Mouse (Mus musculus) bone marrow, adult 2 months (tissue): ENCODE data around the gene Gpr6. TPM values are rescaled to one million over a fixed set of nuclear protein-coding genes. Genes with fewer than 3 reads are reported as not detected.
A peak's percentile ranks its signal among the peaks of the same experiment; 100 is the strongest.

Experiments used
- H3K27ac ChIP-seq: fragments of 200-500 bp; 2 replicates; pipeline ENCODE4 v1.5.1; 2012; ENCODE audit warnings: low read depth, mild to moderate bottlenecking, control low read depth, inconsistent platforms, low read length; ENCODE audit not compliant: control insufficient read depth, poor library complexity, insufficient read depth
- H3K4me1 ChIP-seq: fragments of 200-500 bp; 2 replicates; pipeline ENCODE4 v1.6.1; 2011; ENCODE audit warnings: low read length; ENCODE audit not compliant: control insufficient read depth, insufficient read depth
- H3K4me3 ChIP-seq: fragments of 200-500 bp; replicated peaks from 2 replicates; pipeline ENCODE3; 2011; ENCODE audit warnings: mild to moderate bottlenecking, low read depth, low read length, control low read depth; ENCODE audit not compliant: control insufficient read depth
- CTCF ChIP-seq: fragments of 200-500 bp; IDR thresholded peaks from 2 replicates; pipeline ENCODE4 v1.5.1; 2011; ENCODE audit warnings: low read length, control low read depth; ENCODE audit not compliant: control insufficient read depth, insufficient read depth
- POLR2A ChIP-seq: fragments of 200-500 bp; IDR thresholded peaks from 2 replicates; pipeline ENCODE4 v1.6.1; 2011; ENCODE audit warnings: low read depth, mild to moderate bottlenecking, control low read depth, low read length, borderline replicate concordance; ENCODE audit not compliant: control insufficient read depth
- WGBS: fragments of 180-500 bp; shearing (Covaris S2); methylation state at CpG from one replicate; pipeline ENCODE4 v1.1.7; 2018; 5-methylcytosine and 5-hydroxymethylcytosine counted together
- polyA plus RNA-seq: library from polyadenylated mRNA; stranded (reverse); fragments of >200 nt; gene quantifications from 2 replicates; pipeline ENCODE4 v1.2.4, GENCODE M21; 2011; ENCODE audit warnings: low replicate concordance; ENCODE audit not compliant: missing spikeins, insufficient read depth, insufficient read length

Gpr6 gene
- not detected in 2 replicates for polyA plus RNA-seq

DNA sequence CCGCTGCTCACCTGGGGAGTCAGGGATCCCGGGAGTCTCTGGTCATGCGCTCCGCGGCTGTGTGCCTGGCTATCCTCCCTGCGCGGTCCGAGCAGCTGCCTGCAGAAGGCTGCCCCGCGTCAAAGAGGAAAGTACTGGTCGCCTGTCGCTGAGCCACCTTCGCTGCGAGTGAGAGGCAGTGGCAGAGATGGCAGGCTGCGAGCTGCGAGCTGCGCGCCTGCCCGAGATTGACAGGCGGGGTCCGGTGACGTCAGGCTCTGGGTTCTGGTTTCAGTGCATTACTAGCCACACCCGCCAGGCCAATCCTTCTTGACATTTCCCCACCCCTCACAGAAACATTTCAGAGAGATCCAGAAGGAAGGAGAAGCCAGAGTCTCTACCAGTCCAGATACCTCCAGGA, at the start of gene Gpr6:
TSS of gene Gpr6 (minus strand) at position 170 of the 400 bp plus-strand sequence.
- H3K4me1 ChIP-seq, result no peaks in the 10 kb centered on the region
- WGBS, result 12% methylated on average over 23 of the region's 23 CpGs
- TF ChIP-seq POLR2A, result no peak
- TF ChIP-seq CTCF, result no peak
- no peak within 1 kb of the TSS; the same call in 1 of the 2 replicates for H3K27ac ChIP-seq
- no peak within 1 kb of the TSS for H3K4me3 ChIP-seq

DNA sequence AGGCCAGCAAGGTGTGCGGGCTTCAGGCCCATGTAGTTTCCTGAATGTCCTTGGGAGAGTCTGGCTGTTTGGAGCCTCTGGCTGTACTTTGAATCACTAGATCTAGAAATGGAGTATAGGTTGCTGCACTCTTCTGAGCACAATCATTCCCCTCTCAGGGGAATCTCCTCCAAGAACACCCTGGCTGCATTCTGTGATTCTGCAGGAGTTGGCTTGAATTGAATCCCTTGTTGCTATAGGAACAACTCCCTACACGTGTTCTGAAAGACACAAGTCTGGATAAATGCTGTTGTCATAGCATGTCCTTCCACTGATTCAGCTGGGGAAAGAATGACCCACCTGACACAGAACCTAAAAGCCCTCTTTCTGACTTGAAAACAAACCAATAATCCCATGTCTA, 28.0 kb upstream of the Gpr6 start:
- Histone ChIP-seq H3K4me3 (no peak overlapping the region), H3K4me1 (no peaks in the 10 kb centered on the region), H3K27ac (no peak overlapping the region)
- TF ChIP-seq CTCF, result no peak
- no peak for TF ChIP-seq POLR2A
- WGBS, result 68% methylated on average over 2 of the region's 2 CpGs

DNA sequence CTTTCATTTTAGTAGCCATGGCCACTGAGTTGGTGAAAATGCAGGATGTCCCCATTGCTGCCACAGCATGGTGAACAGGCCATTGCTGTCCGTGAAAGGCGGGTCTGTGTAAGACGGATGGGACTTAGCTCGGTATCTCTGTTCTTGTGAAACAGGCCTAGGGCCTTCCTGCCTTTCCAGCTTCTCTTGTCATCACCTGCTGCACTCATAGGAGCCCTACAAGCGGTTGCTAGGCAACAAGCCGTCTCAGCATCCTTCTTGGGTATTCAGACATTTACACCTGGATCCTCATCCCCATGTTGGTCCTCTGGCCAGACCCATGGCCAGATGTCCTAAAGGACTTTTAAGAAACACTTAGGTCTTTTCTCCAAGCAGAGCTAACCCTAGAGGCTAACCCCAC, 26.1 kb upstream of the Gpr6 start:
- Histone ChIP-seq H3K4me3 (no peak overlapping the region), H3K4me1 (no peaks in the 10 kb centered on the region), H3K27ac (no peak overlapping the region)
- 81% methylated on average over 6 of the region's 6 CpGs for WGBS
- TF ChIP-seq POLR2A (no peak), CTCF (no peak)

DNA sequence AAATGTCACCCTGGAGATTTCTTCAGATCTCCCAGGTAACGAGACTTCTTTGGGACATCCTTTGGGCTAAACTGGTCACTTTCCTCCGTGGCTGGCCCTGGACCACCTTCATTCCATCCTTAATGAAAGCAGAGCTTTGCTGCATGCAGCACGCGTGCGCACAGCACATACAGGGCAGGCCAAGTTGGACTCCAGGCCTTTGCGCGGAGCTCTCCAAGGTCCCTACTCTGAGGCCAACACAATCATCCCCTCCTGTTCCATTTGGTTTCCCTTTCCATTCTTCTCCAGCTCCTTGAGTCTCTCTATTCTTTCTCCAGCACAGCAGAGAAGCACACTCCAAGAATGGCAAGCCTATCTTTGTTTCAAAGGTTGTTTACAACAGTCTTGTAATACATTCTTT, 16.8 kb upstream of the Gpr6 start:
- H3K4me3 ChIP-seq, result no peak overlapping the region
- TF ChIP-seq CTCF (no peak), POLR2A (no peak)
- 67% methylated on average over 7 of the region's 7 CpGs for WGBS

DNA sequence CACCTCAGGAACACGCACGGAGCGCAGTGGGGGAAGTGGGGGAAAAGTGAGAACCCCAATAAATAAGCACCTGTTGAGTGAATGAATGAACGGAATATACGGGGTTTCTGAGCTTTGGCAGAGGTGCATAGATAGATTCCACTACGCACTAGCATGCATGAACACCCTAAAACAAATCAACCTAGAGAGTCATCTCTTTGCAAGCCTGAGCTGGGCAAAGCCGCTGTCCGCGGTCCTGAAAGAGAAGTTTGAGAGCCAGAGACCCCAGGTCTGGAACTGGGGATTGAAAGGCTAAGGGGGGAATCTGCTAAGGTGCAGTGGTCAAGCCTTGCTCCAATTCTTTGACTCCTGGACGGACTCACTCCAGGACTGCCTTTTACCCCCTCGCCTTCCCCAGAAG, 389 bp downstream of the Gpr6 start:
- TF ChIP-seq POLR2A (no peak), CTCF (no peak)
- Histone ChIP-seq H3K27ac (no peak overlapping the region), H3K4me1 (no peaks in the 10 kb centered on the region), H3K4me3 (no peak overlapping the region)
- WGBS, result 7% methylated on average over 11 of the region's 11 CpGs

More for the DNA sequence above, 16.8 kb upstream of the Gpr6 start:
- H3K27ac ChIP-seq, result no peak overlapping the region
- H3K4me1 ChIP-seq, result no peaks in the 10 kb centered on the region

DNA sequence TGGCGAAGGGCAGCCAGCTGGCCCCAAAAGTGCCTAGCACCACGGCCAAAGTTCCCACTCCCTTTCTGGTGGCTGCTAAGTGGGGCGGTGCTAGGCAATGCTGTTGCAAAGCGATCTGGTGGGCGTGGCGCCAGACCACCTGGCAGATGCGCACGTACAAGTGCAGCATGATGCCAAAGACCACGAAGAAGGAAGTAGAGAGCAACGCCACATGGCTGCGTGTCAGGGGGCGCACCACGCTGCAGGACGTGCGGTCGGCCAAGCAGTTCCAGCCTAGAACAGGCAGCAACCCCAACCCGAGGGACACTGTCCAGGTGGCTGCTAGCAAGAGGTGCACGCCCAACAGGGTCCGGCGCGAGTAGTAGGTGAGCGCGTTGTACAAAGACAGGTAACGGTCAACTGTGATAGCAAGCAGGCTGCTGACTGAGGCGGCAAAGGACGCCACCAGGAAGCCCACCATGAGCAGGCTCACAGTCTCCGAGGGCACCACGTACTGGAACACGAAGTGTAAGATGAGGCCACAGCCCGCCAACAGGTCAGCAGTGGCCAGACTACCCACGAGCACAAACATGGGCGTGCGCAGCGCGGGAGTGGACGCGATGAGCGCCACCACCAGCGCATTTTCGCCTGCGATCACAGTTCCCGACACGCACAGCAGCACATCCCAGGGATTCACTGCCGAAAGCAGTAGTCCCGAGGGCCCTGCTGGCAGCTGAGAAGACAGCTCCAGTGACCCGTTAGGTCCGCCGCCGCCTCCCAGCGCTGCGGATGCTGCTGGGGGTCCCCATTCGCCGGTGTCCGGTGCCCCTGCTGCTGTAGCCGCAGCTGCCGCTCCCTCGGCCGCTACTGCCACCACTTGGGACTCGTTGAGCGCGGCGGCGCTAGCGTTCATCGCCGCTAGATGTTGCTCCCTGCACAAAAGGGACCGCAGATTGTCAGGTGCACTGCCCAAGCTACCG, 1.1 kb downstream of the Gpr6 start:
- no peak overlapping the region for H3K4me3 ChIP-seq
- H3K27ac ChIP-seq, result peak overlapping the region; percentile 4; the same call in 1 of the 2 replicates
- WGBS, result 9% methylated on average over 68 of the region's 68 CpGs
- TF ChIP-seq POLR2A (no peak), CTCF (no peak)
- H3K4me1 ChIP-seq, result no peaks in the 10 kb centered on the region

DNA sequence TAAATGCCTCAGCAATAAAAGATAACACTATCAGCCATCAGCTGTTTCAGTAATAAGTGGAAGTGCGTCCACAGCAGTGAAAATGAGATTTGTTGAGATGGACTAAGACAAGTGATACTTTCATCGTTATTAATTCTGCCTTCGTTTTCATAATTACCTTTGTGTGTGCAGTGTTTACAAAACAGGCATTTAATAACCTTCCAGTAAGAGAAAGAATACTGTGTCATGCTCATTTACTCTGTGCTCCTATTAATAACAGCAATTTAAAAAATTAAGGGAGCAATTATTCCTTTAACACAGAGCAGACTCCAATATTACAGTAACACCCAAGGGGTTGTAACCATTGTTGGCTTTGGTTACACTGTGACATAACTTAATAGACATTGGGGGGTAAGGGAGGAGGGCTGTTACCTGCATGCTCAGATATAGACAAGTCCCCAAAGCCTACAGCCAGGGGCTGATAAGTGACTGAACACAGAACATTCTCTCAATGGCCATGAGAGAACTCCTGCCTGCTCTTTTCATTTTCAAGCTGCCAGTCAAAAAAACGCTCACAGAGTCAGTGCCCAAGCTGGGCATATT, 11.7 kb downstream of the Gpr6 start:
- 77% methylated on average over 4 of the region's 4 CpGs for WGBS
- no peaks in the 10 kb centered on the region for H3K4me1 ChIP-seq
- H3K4me3 ChIP-seq, result no peak overlapping the region
- no peak for TF ChIP-seq POLR2A
- no peak for TF ChIP-seq CTCF
- no peak overlapping the region for H3K27ac ChIP-seq

DNA sequence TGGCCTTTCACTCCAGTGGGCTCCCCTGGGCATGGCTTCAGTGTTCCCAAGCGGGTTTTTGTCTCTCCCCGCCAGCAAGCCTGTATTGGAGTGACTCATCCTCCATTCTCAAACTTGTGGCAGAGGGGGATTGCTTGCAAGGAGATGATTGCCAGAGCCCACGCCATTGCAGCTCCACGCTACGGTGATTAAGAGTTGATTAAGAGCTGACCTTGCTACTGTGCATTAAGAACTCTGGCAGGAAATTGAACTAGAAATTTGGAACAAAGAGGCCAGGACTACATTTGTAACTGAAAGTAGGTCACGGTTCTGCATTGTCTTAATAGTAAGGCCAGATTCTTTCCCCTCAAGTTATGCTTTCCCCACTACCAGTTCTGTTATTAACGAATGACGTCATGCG, 16.5 kb downstream of the Gpr6 start:
- Histone ChIP-seq H3K4me1 (no peaks in the 10 kb centered on the region), H3K27ac (no peak overlapping the region), H3K4me3 (no peak overlapping the region)
- TF ChIP-seq CTCF (no peak), POLR2A (no peak)
- 79% methylated on average over 9 of the region's 9 CpGs for WGBS
